Mouse (Mus musculus) neural tube, embryonic 14.5 days (tissue): ENCODE data around the gene Scaf8. TPM values are rescaled to one million over a fixed set of nuclear protein-coding genes. Genes with fewer than 3 reads are reported as not detected.
"Not testable (repeated sequence)": the region's sequence is repeated elsewhere in the genome, so short reads cannot be mapped to it uniquely, and the experiment has no call there.

Experiments
- ATAC-seq: fragments of 200-750 bp; cut with Nextera tagmentation; 2 replicates; pipeline ENCODE4 v1.8.0; 2017; ENCODE audit warnings: low read depth, mild to moderate bottlenecking, moderate TSS enrichment, moderate library complexity
- H3K27ac ChIP-seq: fragments of 300-500 bp; sonication (generic); 2 replicates; pipeline ENCODE4 v1.5.1; 2014; ENCODE audit warnings: low read depth, mild to moderate bottlenecking, control low read depth, low read length, moderate library complexity, mixed read lengths
- H3K27me3 ChIP-seq: fragments of 300-500 bp; sonication (generic); 2 replicates; pipeline ENCODE4 v1.6.1; 2014; ENCODE audit warnings: low read length; ENCODE audit not compliant: control insufficient read depth, insufficient read depth
- H3K36me3 ChIP-seq: fragments of 300-500 bp; sonication (generic); 2 replicates; pipeline ENCODE4 v1.6.1; 2014; ENCODE audit warnings: low read length, mixed read lengths; ENCODE audit not compliant: control insufficient read depth, insufficient read depth
- H3K4me1 ChIP-seq: fragments of 300-500 bp; sonication (generic); 2 replicates; pipeline ENCODE4 v1.6.1; 2014; ENCODE audit warnings: low read length; ENCODE audit not compliant: control insufficient read depth, insufficient read depth
- H3K4me2 ChIP-seq: fragments of 300-500 bp; sonication (generic); 2 replicates; pipeline ENCODE4 v1.6.1; 2014; ENCODE audit warnings: mild to moderate bottlenecking, low read depth, low read length, control low read depth
- H3K4me3 ChIP-seq: fragments of 300-500 bp; sonication (generic); 2 replicates; pipeline ENCODE4 v1.5.1; 2014; ENCODE audit warnings: low read depth, low read length, control low read depth, mixed read lengths
- H3K9ac ChIP-seq: fragments of 300-500 bp; sonication (generic); replicated peaks from 2 replicates; pipeline ENCODE4 v1.6.1; 2014; ENCODE audit warnings: low read depth, mild to moderate bottlenecking, control low read depth, low read length, mixed read lengths
- H3K9me3 ChIP-seq: fragments of 300-500 bp; sonication (generic); 2 replicates; pipeline ENCODE4 v1.6.1; 2016; ENCODE audit warnings: low read length; ENCODE audit not compliant: control insufficient read depth
- WGBS: fragments of 180-500 bp; shearing (Covaris S2); extraction: QIAGEN DNeasy Blood & Tissue Kit; methylation state at CpG from one replicate; pipeline ENCODE4 v1.1.7; 2014; 5-methylcytosine and 5-hydroxymethylcytosine counted together
- polyA plus RNA-seq: library from polyadenylated mRNA; unstranded; fragments of >200 nt; fragmentation: Nextera tagmentation; extraction: Ambion mirVana; gene quantifications from 2 replicates; pipeline ENCODE4 v1.2.1, GENCODE M21; 2014

Scaf8 gene
- polyA plus RNA-seq, 1 experiment from 2014 or later = 19.8 TPM

- ATAC-seq = no peak
- H3K4me2 ChIP-seq = peak overlapping the region; percentile 64
- H3K4me3 ChIP-seq = peak overlapping the region; percentile 98
- H3K27me3 ChIP-seq = peaks cover 3% of the 10 kb centered on the region; the same call in 1 of the 2 replicates
- H3K27ac ChIP-seq = peak overlapping the region; percentile 99
- 1% methylated on average over 16 of the region's 16 CpGs for WGBS
- H3K9me3 ChIP-seq = no peaks in the 10 kb centered on the region
- H3K9ac ChIP-seq = peak overlapping the region; percentile 94
- peaks cover 21% of the 10 kb centered on the region for H3K4me1 ChIP-seq
- no peaks in the 10 kb centered on the region for H3K36me3 ChIP-seq
Measured at GRCm38 (mm10) chr17:3113737-3114357, 925 bp upstream of the Scaf8 start.

GRCm38 (mm10) chr17:3114358-3114719 lies 433 bp upstream of the Scaf8 start:
- WGBS = 0% methylated on average over 31 of the region's 31 CpGs

GRCm38 (mm10) chr17:3115380-3115974 lies 705 bp downstream of the Scaf8 start:
- Histone ChIP-seq H3K9ac (peak overlapping the region; percentile 94), H3K9me3 (no peaks in the 10 kb centered on the region), H3K27ac (peak overlapping the region; percentile 99), H3K4me2 (peak overlapping the region; percentile 71), H3K36me3 (no peaks in the 10 kb centered on the region), H3K4me3 (peak overlapping the region; percentile 98), H3K27me3 (peaks cover 3% of the 10 kb centered on the region; the same call in 1 of the 2 replicates), H3K4me1 (peaks cover 21% of the 10 kb centered on the region)
- peak; percentile 52 for ATAC-seq
- WGBS = under 1% methylated on average over 42 of the region's 47 CpGs

More at GRCm38 (mm10) chr17:3114358-3114719, 433 bp upstream of the Scaf8 start:
- Histone ChIP-seq H3K4me1 (peaks cover 21% of the 10 kb centered on the region), H3K9me3 (no peaks in the 10 kb centered on the region), H3K27me3 (peaks cover 3% of the 10 kb centered on the region; the same call in 1 of the 2 replicates), H3K36me3 (no peaks in the 10 kb centered on the region), H3K27ac (peak overlapping the region; percentile 99), H3K4me2 (peak overlapping the region; percentile 64), H3K9ac (peak overlapping the region; percentile 94), H3K4me3 (peak overlapping the region; percentile 98)
- peak; percentile 69 for ATAC-seq

- ATAC-seq, H3K27ac ChIP-seq, H3K27me3 ChIP-seq, H3K4me2 ChIP-seq, H3K36me3 ChIP-seq, H3K9ac ChIP-seq, H3K9me3 ChIP-seq, H3K4me3 ChIP-seq: not testable (repeated sequence)
- peaks cover 16% of the 10 kb centered on the region for H3K4me1 ChIP-seq
- 77% methylated on average over 8 of the region's 8 CpGs for WGBS
Measured at GRCm38 (mm10) chr17:3120949-3121348, 6.2 kb downstream of the Scaf8 start.

- H3K4me3 ChIP-seq, H3K27me3 ChIP-seq, H3K9ac ChIP-seq, H3K4me2 ChIP-seq, ATAC-seq, H3K9me3 ChIP-seq, H3K36me3 ChIP-seq, H3K27ac ChIP-seq, H3K4me1 ChIP-seq: not testable (repeated sequence)
- WGBS = 66% methylated on average over 1 of the region's 1 CpGs
Measured at GRCm38 (mm10) chr17:3123581-3123980, 8.8 kb downstream of the Scaf8 start.

GRCm38 (mm10) chr17:3128716-3129115 lies 13.9 kb downstream of the Scaf8 start:
- Histone ChIP-seq H3K4me1 (no peaks in the 10 kb centered on the region), H3K27ac (no peak overlapping the region), H3K4me2 (no peak overlapping the region), H3K9me3 (no peaks in the 10 kb centered on the region), H3K36me3 (0 out of 2 replicates have a peak, but pooled peaks cover 3% of the 10 kb centered on the region), H3K4me3 (no peak overlapping the region), H3K27me3 (no peaks in the 10 kb centered on the region), H3K9ac (no peak overlapping the region)
- WGBS = 90% methylated on average over 1 of the region's 1 CpGs
- ATAC-seq = no peak

- 97% methylated on average over 3 of the region's 3 CpGs for WGBS
Measured at GRCm38 (mm10) chr17:3129791-3130190, 15.0 kb downstream of the Scaf8 start.

GRCm38 (mm10) chr17:3135346-3135745 lies 20.6 kb downstream of the Scaf8 start:
- no peaks in the 10 kb centered on the region for H3K4me1 ChIP-seq
- H3K4me3 ChIP-seq = no peak overlapping the region
- H3K9me3 ChIP-seq = no peaks in the 10 kb centered on the region
- no peak for ATAC-seq
- H3K9ac ChIP-seq = no peak overlapping the region
- no peak overlapping the region for H3K4me2 ChIP-seq
- no peaks in the 10 kb centered on the region for H3K27me3 ChIP-seq
- H3K36me3 ChIP-seq = 0 out of 2 replicates have a peak, but pooled peaks cover 2% of the 10 kb centered on the region
- H3K27ac ChIP-seq = no peak overlapping the region

More at GRCm38 (mm10) chr17:3129791-3130190, 15.0 kb downstream of the Scaf8 start:
- Histone ChIP-seq H3K9me3 (no peaks in the 10 kb centered on the region), H3K4me2 (no peak overlapping the region), H3K9ac (no peak overlapping the region), H3K4me3 (no peak overlapping the region), H3K36me3 (0 out of 2 replicates have a peak, but pooled peaks cover 3% of the 10 kb centered on the region), H3K27me3 (no peaks in the 10 kb centered on the region), H3K4me1 (no peaks in the 10 kb centered on the region), H3K27ac (no peak overlapping the region)
- ATAC-seq = no peak

GRCm38 (mm10) chr17:3136127-3136526 lies 21.4 kb downstream of the Scaf8 start:
- no peak overlapping the region for H3K4me2 ChIP-seq
- H3K4me1 ChIP-seq = no peaks in the 10 kb centered on the region
- no peaks in the 10 kb centered on the region for H3K27me3 ChIP-seq
- no peaks in the 10 kb centered on the region for H3K9me3 ChIP-seq
- no peak overlapping the region for H3K4me3 ChIP-seq
- H3K36me3 ChIP-seq = no peaks in the 10 kb centered on the region
- H3K9ac ChIP-seq = no peak overlapping the region
- WGBS = 84% methylated on average over 7 of the region's 7 CpGs
- no peak overlapping the region for H3K27ac ChIP-seq
- no peak for ATAC-seq
